Mouse (Mus musculus) kidney, embryonic 14.5 days (tissue): ENCODE results near the gene Trub2. TPM values are rescaled to one million over a fixed set of nuclear protein-coding genes. Genes with fewer than 3 reads are reported as not detected.

Source experiments
- ATAC-seq: fragments of 200-750 bp; cut with Nextera tagmentation; 2 replicates; pipeline ENCODE4 v1.8.0; 2017; ENCODE audit warnings: moderate number of reproducible peaks, mild to moderate bottlenecking, moderate TSS enrichment, moderate library complexity; ENCODE audit not compliant: low FRiP score, low TSS enrichment
- H3K27ac ChIP-seq: fragments of 300-500 bp; sonication (generic); 2 replicates; pipeline ENCODE4 v1.5.1; 2014; ENCODE audit warnings: low read depth, mild to moderate bottlenecking, low read length, moderate library complexity, mixed read lengths
- H3K27me3 ChIP-seq: fragments of 300-500 bp; sonication (generic); 2 replicates; pipeline ENCODE4 v1.6.1; 2014; ENCODE audit warnings: mild to moderate bottlenecking, low read length; ENCODE audit not compliant: control insufficient read depth, insufficient read depth
- H3K36me3 ChIP-seq: fragments of 300-500 bp; sonication (generic); 2 replicates; pipeline ENCODE4 v1.6.1; 2014; ENCODE audit warnings: low read length, mixed read lengths; ENCODE audit not compliant: control insufficient read depth, insufficient read depth
- H3K4me1 ChIP-seq: fragments of 300-500 bp; sonication (generic); 2 replicates; pipeline ENCODE4 v1.6.1; 2014; ENCODE audit warnings: low read length, mixed read lengths; ENCODE audit not compliant: control insufficient read depth, insufficient read depth
- H3K4me2 ChIP-seq: fragments of 300-500 bp; sonication (generic); replicated peaks from 2 replicates; pipeline ENCODE4 v1.6.1; 2014; ENCODE audit warnings: low read depth, mild to moderate bottlenecking, low read length
- H3K4me3 ChIP-seq: fragments of 300-500 bp; sonication (generic); 2 replicates; pipeline ENCODE4 v1.5.1; 2014; ENCODE audit warnings: mild to moderate bottlenecking, low read length
- H3K9ac ChIP-seq: fragments of 300-500 bp; sonication (generic); 2 replicates; pipeline ENCODE4 v1.6.1; 2014; ENCODE audit warnings: low read depth, mild to moderate bottlenecking, low read length, moderate library complexity
- H3K9me3 ChIP-seq: fragments of 300-500 bp; sonication (generic); 2 replicates; pipeline ENCODE4 v1.6.1; 2016; ENCODE audit warnings: low read length; ENCODE audit not compliant: control insufficient read depth
- WGBS: fragments of 180-500 bp; shearing (Covaris S2); extraction: QIAGEN DNeasy Blood & Tissue Kit; methylation state at CpG from one replicate; pipeline ENCODE4 v1.1.7; 2014; 5-methylcytosine and 5-hydroxymethylcytosine counted together
- polyA plus RNA-seq: library from polyadenylated mRNA; unstranded; fragments of >200 nt; fragmentation: Nextera tagmentation; extraction: Ambion mirVana; gene quantifications from 2 replicates; pipeline ENCODE4 v1.2.1, GENCODE M21; 2014

The Trub2 gene
- polyA plus RNA-seq, 1 experiment from 2014 or later, result 41.3 TPM

DNA sequence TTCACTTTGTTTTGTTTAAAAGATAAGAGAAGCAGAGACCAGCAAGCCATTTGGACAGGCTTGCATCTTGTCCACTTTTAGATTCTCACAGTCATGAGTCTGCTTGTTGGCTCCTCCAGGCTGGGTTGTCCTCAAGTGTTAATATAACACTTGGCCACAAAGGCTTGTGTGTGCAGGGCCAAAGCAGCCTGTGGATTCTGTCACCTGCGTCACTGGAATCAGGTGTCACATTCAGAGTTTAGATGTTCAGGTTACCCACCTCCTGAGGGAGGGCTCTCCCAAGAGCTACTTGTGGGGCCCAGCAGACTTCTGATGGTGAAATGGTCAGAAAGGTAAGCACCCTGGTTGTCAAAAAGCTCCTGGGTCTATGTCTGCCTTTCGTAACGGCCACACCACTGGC lies 65.2 kb downstream of the Trub2 start:
- H3K4me3 ChIP-seq, result no peak overlapping the region
- no peak for ATAC-seq
- no peak overlapping the region for H3K27ac ChIP-seq

DNA sequence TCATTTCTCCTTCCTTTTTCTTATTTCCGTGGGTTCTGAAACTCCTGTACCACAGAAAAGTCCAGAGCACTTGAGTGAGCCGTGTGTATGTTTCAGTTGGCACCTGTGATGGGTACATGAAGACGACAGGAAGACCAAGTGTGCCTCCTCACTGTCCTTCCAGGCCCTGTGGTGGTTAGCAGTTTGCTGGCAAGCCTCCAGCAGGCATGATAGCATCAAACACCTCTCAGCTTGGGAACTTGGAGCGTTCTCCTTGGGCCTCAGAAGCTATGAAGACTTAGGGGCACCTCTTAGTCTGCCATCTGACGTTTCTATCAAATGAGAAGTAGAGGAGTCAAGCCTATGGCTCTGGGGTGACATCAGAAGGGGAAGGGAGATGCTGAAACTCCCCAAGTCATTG lies 69.7 kb downstream of the Trub2 start:
- Histone ChIP-seq H3K9ac (no peak overlapping the region), H3K4me3 (no peak overlapping the region), H3K36me3 (peaks cover 48% of the 10 kb centered on the region), H3K9me3 (no peaks in the 10 kb centered on the region), H3K4me2 (no peak overlapping the region), H3K27ac (no peak overlapping the region), H3K4me1 (peaks cover 7% of the 10 kb centered on the region), H3K27me3 (no peaks in the 10 kb centered on the region)
- 86% methylated on average over 5 of the region's 5 CpGs for WGBS
- no peak for ATAC-seq

More for the DNA sequence above, 65.2 kb downstream of the Trub2 start:
- H3K4me1 ChIP-seq, result no peaks in the 10 kb centered on the region
- 87% methylated on average over 3 of the region's 3 CpGs for WGBS
- H3K4me2 ChIP-seq, result no peak overlapping the region
- H3K27me3 ChIP-seq, result no peaks in the 10 kb centered on the region
- H3K9me3 ChIP-seq, result no peaks in the 10 kb centered on the region
- no peak overlapping the region for H3K9ac ChIP-seq
- H3K36me3 ChIP-seq, result peaks cover 67% of the 10 kb centered on the region

DNA sequence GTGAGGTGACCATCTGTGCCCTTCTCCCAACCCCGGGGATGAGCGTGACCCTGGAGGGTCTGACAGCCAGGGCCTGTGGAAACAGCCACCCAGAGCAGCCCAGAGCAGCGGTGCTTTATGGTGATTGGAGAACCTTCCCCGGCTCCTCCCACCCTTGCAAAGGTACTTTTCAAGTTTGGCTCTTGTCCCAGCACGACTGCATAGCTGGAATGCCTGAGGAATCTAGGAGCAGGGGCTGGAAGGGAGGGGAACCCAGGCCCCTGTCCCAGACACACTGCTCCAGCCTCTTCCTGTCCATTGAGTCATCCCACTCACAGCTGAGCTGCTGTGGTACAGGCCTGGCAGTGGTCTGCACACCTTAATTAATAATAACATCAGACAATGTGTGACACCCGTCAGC lies 71.6 kb downstream of the Trub2 start:
- H3K27ac ChIP-seq, result peak overlapping the region; percentile 78
- H3K27me3 ChIP-seq, result no peaks in the 10 kb centered on the region
- no peak overlapping the region; the same call in 1 of the 2 replicates for H3K4me2 ChIP-seq
- H3K4me1 ChIP-seq, result peaks cover 7% of the 10 kb centered on the region
- 19% methylated on average over 6 of the region's 6 CpGs for WGBS
- H3K4me3 ChIP-seq, result no peak overlapping the region
- H3K9ac ChIP-seq, result no peak overlapping the region
- peak; percentile 91 for ATAC-seq
- no peaks in the 10 kb centered on the region for H3K9me3 ChIP-seq
- H3K36me3 ChIP-seq, result peaks cover 33% of the 10 kb centered on the region

DNA sequence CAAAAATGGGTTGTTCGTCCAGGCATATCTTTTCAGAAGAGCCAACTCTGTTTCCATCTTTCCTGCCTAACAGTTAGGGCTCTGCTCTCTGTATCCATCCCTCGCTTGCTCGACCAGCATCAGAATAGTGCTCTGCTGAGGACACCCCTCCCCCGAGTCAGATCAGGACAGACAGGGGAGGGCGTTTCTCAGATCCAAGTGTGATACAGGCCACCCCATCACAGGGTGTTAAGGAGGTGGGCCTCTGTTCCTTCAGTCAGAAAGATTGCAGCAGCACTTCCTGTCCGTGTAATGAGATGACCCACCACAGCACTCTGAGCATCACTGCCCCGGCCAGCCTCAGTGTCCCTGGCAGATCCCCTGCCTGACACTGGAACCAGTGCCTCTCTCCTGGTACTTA lies 72.2 kb downstream of the Trub2 start:
- Histone ChIP-seq H3K4me1 (peaks cover 7% of the 10 kb centered on the region), H3K4me2 (no peak overlapping the region), H3K36me3 (peaks cover 32% of the 10 kb centered on the region), H3K9me3 (no peaks in the 10 kb centered on the region), H3K9ac (no peak overlapping the region), H3K27me3 (no peaks in the 10 kb centered on the region), H3K4me3 (no peak overlapping the region), H3K27ac (peak overlapping the region; percentile 78)
- WGBS, result 30% methylated on average over 7 of the region's 7 CpGs
- peak; percentile 60; the same call in 1 of the 2 replicates for ATAC-seq

DNA sequence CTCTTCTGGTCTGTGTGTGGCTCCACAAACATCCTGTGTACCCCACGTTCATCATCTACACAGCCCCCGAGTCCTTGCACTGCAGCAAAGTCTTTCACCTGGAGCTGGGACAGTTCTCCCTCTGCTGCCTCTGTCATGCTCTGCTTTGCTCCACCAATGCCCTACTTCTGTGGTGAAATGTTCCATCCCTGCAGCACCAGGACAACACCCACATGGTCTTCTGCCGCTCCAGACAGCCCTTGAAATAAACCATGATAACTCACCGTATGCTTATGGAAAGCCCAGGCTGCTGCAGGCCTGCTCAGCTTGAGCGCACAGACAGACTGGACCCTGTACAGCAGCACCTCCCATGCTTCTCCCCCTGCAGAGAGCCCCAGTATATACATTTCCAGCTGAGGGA lies 74.2 kb downstream of the Trub2 start:
- Histone ChIP-seq H3K4me3 (no peak overlapping the region), H3K9ac (no peak overlapping the region), H3K9me3 (no peaks in the 10 kb centered on the region), H3K36me3 (peaks cover 27% of the 10 kb centered on the region), H3K27ac (no peak overlapping the region), H3K27me3 (no peaks in the 10 kb centered on the region), H3K4me2 (no peak overlapping the region), H3K4me1 (peaks cover 7% of the 10 kb centered on the region)
- ATAC-seq, result no peak
- WGBS, result 87% methylated on average over 5 of the region's 5 CpGs

DNA sequence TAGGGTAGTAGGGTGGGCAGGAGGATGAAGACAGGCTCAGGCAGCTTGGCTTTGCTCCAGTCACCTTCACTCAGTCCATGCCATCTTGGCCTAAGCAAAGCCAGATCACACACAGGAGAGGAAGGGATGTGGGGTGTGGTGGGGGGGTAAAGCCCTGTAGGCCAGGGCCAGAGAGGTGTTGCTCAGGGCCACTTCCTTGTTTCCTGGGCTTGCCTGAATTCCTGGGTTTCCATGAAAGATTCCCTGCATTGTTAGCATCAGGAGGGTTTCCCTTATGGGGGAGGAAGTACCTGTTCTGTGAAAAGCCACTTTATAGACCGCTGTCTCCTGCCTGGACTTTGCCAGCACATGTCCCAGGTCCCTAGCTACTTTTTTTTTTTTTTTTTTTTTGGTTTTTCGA lies 74.8 kb downstream of the Trub2 start:
- peaks cover 23% of the 10 kb centered on the region for H3K36me3 ChIP-seq
- WGBS, result 100% methylated on average over 1 of the region's 2 CpGs

DNA sequence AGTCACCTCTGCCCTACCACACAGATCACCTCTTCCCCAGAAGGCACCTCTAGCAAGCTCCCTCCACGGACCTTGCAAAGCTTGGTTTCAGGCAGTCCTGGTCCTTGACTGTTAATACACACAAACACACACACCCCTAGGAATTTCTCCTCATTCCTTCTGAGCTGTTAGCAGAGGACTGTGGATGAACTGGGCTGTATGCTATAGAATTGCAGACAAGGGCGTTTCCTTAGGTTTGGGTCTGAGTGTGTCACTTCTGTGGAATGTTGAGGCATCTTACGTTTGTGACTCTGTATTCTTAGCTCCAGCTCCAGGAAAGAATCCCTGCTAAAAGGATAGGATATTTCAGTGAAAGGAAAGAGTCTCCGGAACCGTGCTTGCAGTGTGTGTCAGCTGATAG lies 76.4 kb downstream of the Trub2 start:
- no peak for ATAC-seq
- H3K4me3 ChIP-seq, result no peak overlapping the region
- H3K27me3 ChIP-seq, result no peaks in the 10 kb centered on the region
- no peak overlapping the region for H3K4me2 ChIP-seq
- H3K27ac ChIP-seq, result no peak overlapping the region
- H3K36me3 ChIP-seq, result peaks cover 30% of the 10 kb centered on the region
- no peak overlapping the region for H3K9ac ChIP-seq
- 84% methylated on average over 5 of the region's 5 CpGs for WGBS
- H3K9me3 ChIP-seq, result no peaks in the 10 kb centered on the region
- peaks cover 7% of the 10 kb centered on the region for H3K4me1 ChIP-seq

More for the DNA sequence above, 74.8 kb downstream of the Trub2 start:
- Histone ChIP-seq H3K4me2 (no peak overlapping the region), H3K27ac (no peak overlapping the region), H3K27me3 (no peaks in the 10 kb centered on the region), H3K4me3 (no peak overlapping the region), H3K4me1 (peaks cover 7% of the 10 kb centered on the region), H3K9me3 (no peaks in the 10 kb centered on the region), H3K9ac (no peak overlapping the region)
- ATAC-seq, result no peak

Other genes starting within 250 kb of the Trub2 start
- 11.2 and 16.6 TPM in 2 replicates for gene Rapgef1, start 168.8 kb downstream of the Trub2 start, polyA plus RNA-seq
- gene Gm13420, start 36.8 kb downstream of the Trub2 start, polyA plus RNA-seq, result 0.84 and 1.5 TPM in 2 replicates
- 0.41 and 1.0 TPM in 2 replicates for gene Gm13547, start 29.2 kb downstream of the Trub2 start, polyA plus RNA-seq
- 44.8 and 47.0 TPM in 2 replicates for gene Coq4, start 1.0 kb downstream of the Trub2 start, polyA plus RNA-seq
- gene Slc27a4, start 14.1 kb upstream of the Trub2 start, polyA plus RNA-seq, result 9.1 and 11.4 TPM in 2 replicates
- gene Urm1, start 31.6 kb upstream of the Trub2 start, polyA plus RNA-seq, result 27.3 and 29.2 TPM in 2 replicates
- 8.9 and 15.6 TPM in 2 replicates for gene Cercam, start 80.7 kb upstream of the Trub2 start, polyA plus RNA-seq
- 43.8 and 79.9 TPM in 2 replicates for gene Odf2, start 100.7 kb upstream of the Trub2 start, polyA plus RNA-seq
- 43.8 and 57.9 TPM in 2 replicates for gene Gle1, start 146.9 kb upstream of the Trub2 start, polyA plus RNA-seq
- gene Sptan1, start 177.1 kb upstream of the Trub2 start, polyA plus RNA-seq, result 121 and 136 TPM in 2 replicates